Mouse (Mus musculus) neutrophil, adult 5-6 weeks (primary cell): ENCODE data around the gene Tspan4. TPM values are rescaled to one million over a fixed set of nuclear protein-coding genes. Genes with fewer than 3 reads are reported as not detected.

Source experiments
- ATAC-seq: fragments of 151-379, 151-347 bp; 2 replicates; pipeline ENCODE4 v1.8.0; 2017; ENCODE audit warnings: mild to moderate bottlenecking, moderate TSS enrichment; ENCODE audit not compliant: insufficient number of reproducible peaks, poor library complexity, low FRiP score, severe bottlenecking; ENCODE audit errors: extremely low read depth
- total RNA-seq: library from RNA; stranded (forward); fragments of 200-1000 nt; gene quantifications from 2 replicates; pipeline ENCODE4 v1.2.3, GENCODE M21; 2017

Tspan4 gene
- not detected in 2 replicates for total RNA-seq

GRCm38 (mm10) chr7:141475011-141475804 is at the start of gene Tspan4, which contains the start of gene Polr2l:
Gene Tspan4 (plus strand): TSS chr7:141475240.
Gene Polr2l (minus strand): TSS chr7:141475132.
- ATAC-seq: peak; percentile 72

- no peak for ATAC-seq
Observed at GRCm38 (mm10) chr7:141426948-141427730, 47.9 kb upstream of the Tspan4 start.

GRCm38 (mm10) chr7:141428701-141429100 is 46.3 kb upstream of the Tspan4 start:
- ATAC-seq: no peak

GRCm38 (mm10) chr7:141429310-141429709 is 45.7 kb upstream of the Tspan4 start, which contains the start of gene Cend1:
Gene Cend1 (minus strand): TSS chr7:141429491.
- no peak for ATAC-seq

- no peak for ATAC-seq
Observed at GRCm38 (mm10) chr7:141429840-141430584, 45.0 kb upstream of the Tspan4 start.

GRCm38 (mm10) chr7:141430585-141431240 is 44.3 kb upstream of the Tspan4 start:
- ATAC-seq: no peak

GRCm38 (mm10) chr7:141431434-141432185 is 43.4 kb upstream of the Tspan4 start:
- ATAC-seq: no peak

GRCm38 (mm10) chr7:141432186-141432611 is 42.8 kb upstream of the Tspan4 start:
- no peak for ATAC-seq

GRCm38 (mm10) chr7:141432741-141433516 is 42.1 kb upstream of the Tspan4 start:
- ATAC-seq: no peak

GRCm38 (mm10) chr7:141433517-141434400 is 41.3 kb upstream of the Tspan4 start:
- no peak for ATAC-seq

GRCm38 (mm10) chr7:141434464-141434863 is 40.6 kb upstream of the Tspan4 start:
- ATAC-seq: no peak

- ATAC-seq: peak; percentile 55
Observed at GRCm38 (mm10) chr7:141435129-141435855, 39.7 kb upstream of the Tspan4 start.

- no peak for ATAC-seq
Observed at GRCm38 (mm10) chr7:141435856-141436522, 39.1 kb upstream of the Tspan4 start.

GRCm38 (mm10) chr7:141436523-141436892 is 38.5 kb upstream of the Tspan4 start:
- ATAC-seq: no peak
